Mouse (Mus musculus): ENCODE measurements around the gene Csnk2b.

The Csnk2b gene

DNA sequence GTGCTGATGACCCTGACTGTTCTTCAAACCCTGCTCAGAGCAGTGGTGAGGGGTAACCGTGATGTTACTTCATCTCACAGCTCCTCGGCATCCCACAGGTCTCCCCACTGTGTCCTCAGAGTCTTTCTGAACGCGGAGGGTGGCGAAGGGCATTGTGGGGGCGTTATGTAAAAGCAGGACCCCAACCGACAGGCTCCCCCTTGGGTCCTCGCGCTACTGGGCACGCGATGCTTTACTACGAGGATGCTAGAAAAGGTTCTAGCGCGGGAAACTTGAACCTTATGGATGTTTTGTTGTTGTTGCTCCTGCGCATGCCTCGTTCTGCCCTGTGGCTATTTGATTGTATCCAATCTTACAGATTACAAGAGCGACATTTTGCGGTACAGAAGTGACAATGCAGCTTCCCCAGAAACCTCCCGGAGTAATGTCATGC is at the start of gene Csnk2b:
Gene Csnk2b, minus strand, starts transcription at position 183 of the 433 bp plus-strand sequence.
- DNase-seq (ENCODE audit: low spot score): no peak

DNA sequence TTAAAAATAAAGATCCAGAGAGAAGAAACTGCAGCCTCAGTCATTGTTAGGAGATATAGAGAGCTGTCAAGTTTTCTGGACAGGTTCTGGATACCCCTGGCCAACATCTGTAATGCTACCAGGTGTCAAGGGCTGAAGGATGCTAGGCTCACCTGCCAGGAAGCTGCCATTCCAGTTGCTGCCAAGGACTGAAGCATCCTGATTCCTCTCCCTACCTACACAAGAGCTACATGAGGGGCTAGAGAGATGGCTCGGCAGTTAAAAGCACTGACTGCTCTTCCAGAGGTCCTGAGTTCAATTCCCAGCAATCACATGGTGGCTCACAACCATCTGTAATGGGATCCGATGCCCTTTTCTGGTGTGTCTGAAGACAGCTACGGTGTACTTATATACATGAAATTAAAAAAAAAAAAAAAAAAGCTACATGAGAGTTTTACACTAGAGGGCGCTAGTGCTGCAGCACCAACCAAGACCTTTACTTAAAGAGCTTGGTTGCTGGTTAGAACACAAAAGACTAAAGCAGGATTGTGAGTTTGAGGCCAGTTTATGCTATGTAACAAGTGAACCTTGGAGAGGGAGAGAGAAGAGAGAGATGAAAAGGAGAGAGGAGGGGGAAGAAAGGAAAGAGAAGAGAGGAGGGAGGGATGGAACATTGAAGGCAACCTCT is 46.8 kb upstream of the Csnk2b start:
- DNase-seq (ENCODE audit: low spot score): no peak

GRCm38 (mm10) chr17:35167794-35168193 is 45.9 kb upstream of the Csnk2b start:
- no peak for DNase-seq (ENCODE audit: low spot score)

DNA sequence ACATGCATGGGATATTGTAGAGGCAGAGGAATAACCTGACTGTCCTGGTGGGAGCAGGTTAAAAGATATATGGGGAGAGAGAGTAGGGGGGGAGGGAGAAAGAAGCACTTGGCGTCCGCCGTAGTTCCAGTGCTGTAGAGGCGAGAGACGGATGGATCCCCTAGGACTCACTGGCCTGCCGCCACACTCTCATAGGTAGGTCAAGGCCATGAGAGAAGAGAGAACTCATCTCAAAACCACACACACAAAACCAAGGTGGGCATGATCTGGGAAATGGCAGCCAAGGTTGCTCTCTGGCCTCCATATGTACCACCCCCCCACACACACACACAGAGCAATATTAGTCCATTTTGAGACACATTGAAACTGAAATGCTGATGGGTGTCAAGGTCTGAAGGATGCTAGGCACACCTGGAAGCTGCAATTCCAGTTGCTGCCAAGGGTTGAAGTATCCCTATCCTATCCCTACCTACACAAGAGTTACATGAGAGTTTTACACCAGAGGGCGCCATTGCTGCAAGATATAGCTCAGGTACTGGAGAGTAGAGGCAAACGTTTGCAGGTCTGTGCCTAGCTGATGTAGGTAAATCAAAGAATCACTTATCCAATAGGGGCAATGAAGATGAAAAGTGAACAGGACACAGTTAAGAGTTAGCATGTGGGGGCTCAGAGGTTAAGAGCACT is 44.6 kb upstream of the Csnk2b start:
- DNase-seq (ENCODE audit: low spot score): no peak

DNA sequence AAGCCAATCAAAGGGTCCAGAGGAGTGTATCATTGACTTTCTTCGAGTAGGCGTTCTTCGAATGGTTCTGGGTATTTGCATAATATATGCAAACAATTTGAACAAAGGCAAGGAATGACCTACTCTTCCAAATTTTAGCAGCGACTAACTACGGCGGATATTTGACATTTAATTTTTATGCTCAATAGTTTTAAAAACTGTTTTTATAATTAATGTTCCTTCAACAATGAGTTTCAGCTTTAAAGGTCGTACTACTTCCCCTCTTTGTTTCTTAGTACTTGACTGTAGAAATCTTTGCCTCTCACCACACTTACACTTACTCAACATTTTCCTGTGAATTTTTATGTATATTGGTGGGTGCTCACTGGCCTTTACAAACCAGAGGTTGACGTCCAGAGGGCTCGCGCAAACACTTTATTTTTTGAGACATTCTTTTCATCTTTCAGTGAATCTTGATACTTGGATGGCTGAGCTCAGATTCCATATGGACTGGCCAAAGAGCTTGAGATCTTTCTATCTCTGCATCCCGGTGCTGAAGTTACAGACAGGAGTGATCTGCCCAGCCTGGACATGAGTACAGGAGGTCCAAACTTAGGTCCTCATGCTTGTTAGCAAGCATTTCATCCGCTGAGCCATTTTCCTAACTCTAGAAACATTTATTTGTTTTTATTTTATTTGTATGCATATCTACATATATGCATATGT is 43.8 kb upstream of the Csnk2b start:
- DNase-seq (ENCODE audit: low spot score): no peak

- DNase-seq (ENCODE audit: low spot score): peak; percentile 97
Measured at GRCm38 (mm10) chr17:35164568-35165450, 43.0 kb upstream of the Csnk2b start, which contains the start of gene Prrc2a. Gene Prrc2a (minus strand): TSS chr17:35164897.

GRCm38 (mm10) chr17:35164218-35164567 is 42.3 kb upstream of the Csnk2b start:
- no peak for DNase-seq (ENCODE audit: low spot score)

GRCm38 (mm10) chr17:35163326-35164081 is 41.7 kb upstream of the Csnk2b start:
- DNase-seq (ENCODE audit: low spot score): no peak

GRCm38 (mm10) chr17:35162730-35163129 is 40.9 kb upstream of the Csnk2b start:
- no peak for DNase-seq (ENCODE audit: low spot score)

DNA sequence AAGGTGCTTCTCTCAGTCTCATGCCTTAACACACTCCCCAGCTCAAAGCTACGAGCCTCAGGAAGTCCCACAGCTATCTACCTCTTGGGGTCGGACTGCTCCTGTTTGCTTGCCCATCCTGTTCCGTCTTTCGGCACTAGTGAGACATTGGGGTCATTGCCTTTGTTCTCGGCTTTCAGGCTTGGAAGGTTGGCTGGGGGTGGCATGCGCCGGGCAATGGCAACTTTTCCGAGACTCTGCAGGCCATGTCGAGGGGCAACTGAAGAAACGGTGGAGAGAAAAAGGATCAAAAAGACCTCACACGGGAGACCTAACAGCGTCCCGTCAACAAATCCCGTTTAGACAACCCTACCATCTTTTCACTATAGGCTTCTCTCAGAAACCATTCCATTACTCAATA is 40.3 kb upstream of the Csnk2b start:
- no peak for DNase-seq (ENCODE audit: low spot score)

GRCm38 (mm10) chr17:35161421-35161820 is 39.6 kb upstream of the Csnk2b start:
- DNase-seq (ENCODE audit: low spot score): no peak

- no peak for DNase-seq (ENCODE audit: low spot score)
Measured at GRCm38 (mm10) chr17:35159638-35160037, 37.8 kb upstream of the Csnk2b start.

GRCm38 (mm10) chr17:35158850-35159593 is 37.2 kb upstream of the Csnk2b start:
- no peak for DNase-seq (ENCODE audit: low spot score)

DNA sequence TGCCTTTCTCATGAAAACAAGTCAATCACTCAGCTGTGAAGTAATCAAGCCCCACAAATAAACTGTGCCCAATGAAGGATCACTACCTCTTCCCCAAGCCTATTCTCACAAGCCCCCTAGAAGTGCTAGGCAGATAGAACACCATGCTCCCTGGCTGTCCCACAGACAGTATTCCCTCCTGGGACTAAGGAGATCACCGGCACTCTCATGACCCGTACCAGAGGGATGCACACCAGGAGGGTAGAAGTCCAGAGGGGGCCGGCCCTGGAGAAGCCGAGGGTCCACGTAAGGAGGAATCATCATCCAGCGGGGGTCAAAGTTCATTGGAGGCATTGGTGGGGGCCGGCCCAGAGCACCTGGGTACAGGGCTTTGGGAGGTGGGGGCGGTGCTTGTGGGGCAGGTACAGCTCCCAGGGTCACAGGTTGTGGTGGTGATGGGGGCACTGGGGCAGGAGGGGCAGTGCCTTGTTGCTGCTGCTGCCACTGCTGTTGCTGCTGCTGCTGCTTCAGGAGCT is 35.9 kb upstream of the Csnk2b start:
- DNase-seq (ENCODE audit: low spot score): no peak

GRCm38 (mm10) chr17:35157254-35157653 is 35.4 kb upstream of the Csnk2b start:
- DNase-seq (ENCODE audit: low spot score): no peak

GRCm38 (mm10) chr17:35156461-35157200 is 34.8 kb upstream of the Csnk2b start:
- DNase-seq (ENCODE audit: low spot score): no peak

DNA sequence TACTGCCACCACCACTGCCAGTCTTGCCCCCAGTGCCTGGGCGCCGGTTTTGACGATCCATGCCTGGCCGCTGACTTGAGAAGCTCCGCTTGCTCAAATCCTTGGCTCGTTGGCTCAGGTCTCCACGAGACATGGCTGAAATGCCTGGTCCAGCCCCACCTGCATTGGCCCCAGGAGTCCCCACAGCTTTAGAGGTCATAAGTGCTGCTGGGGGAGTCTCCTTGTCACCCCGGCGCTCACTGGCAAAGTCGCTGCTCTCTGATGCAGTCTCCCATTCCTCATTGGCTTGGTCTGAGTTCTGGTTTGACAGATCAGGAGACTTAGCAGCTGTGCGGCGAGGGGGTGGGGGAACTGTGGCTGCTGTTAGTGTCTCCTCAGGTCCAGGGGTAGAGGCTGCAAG is 33.6 kb upstream of the Csnk2b start:
- DNase-seq (ENCODE audit: low spot score): no peak

GRCm38 (mm10) chr17:35154616-35155015 is 32.8 kb upstream of the Csnk2b start:
- DNase-seq (ENCODE audit: low spot score): no peak

GRCm38 (mm10) chr17:35153931-35154330 is 32.1 kb upstream of the Csnk2b start:
- no peak for DNase-seq (ENCODE audit: low spot score)

GRCm38 (mm10) chr17:35153077-35153476 is 31.2 kb upstream of the Csnk2b start:
- no peak for DNase-seq (ENCODE audit: low spot score)
